Mouse (Mus musculus) liver, embryonic 18 days (tissue): ENCODE data around the gene Ptrhd1. TPM values are rescaled to one million over a fixed set of nuclear protein-coding genes. Genes with fewer than 3 reads are reported as not detected.

Experiments
- polyA plus RNA-seq: library from polyadenylated mRNA; depleted of rRNA; stranded (reverse); fragments of >200 nt; gene quantifications from 2 replicates; pipeline ENCODE4 v1.2.3, GENCODE M21; 2012; rRNA removed

Ptrhd1 gene
- 1.9 and 2.0 TPM in 2 replicates for polyA plus RNA-seq

GRCm38 (mm10) chr12:4233572-4234508 lies at the start of gene Ptrhd1, which contains the start of gene Cenpo:
Gene Ptrhd1 (plus strand): TSS chr12:4234027.
Gene Cenpo (minus strand): TSS chr12:4234294.

Other genes starting within 250 kb of the Ptrhd1 start
- gene Efr3b, start 195.1 kb upstream of the Ptrhd1 start, polyA plus RNA-seq = 0.09 and 0.12 TPM in 2 replicates
- 1.2 and 1.4 TPM in 2 replicates for gene Dnajc27, start 151.4 kb upstream of the Ptrhd1 start, polyA plus RNA-seq
- gene Adcy3, start 100.9 kb upstream of the Ptrhd1 start, polyA plus RNA-seq = 0.70 and 0.73 TPM in 2 replicates
- gene Cenpo, start 267 bp downstream of the Ptrhd1 start, polyA plus RNA-seq = 7.5 and 8.3 TPM in 2 replicates
- 3.2 and 4.1 TPM in 2 replicates for gene Ncoa1, start 243.2 kb downstream of the Ptrhd1 start, polyA plus RNA-seq